Mouse (Mus musculus) cortical plate, adult 2 months (tissue): ENCODE results near the gene Siah3.
A peak's percentile ranks its signal among the peaks of the same experiment; 100 is the strongest.

ENCODE experiments used
- CTCF ChIP-seq: fragments of 200-500 bp; IDR thresholded peaks from 2 replicates; pipeline ENCODE4 v1.5.1; 2011; ENCODE audit warnings: mild to moderate bottlenecking, control low read depth, low read length; ENCODE audit not compliant: insufficient read depth; ENCODE audit errors: extremely low read depth
- POLR2A ChIP-seq: fragments of 200-500 bp; IDR thresholded peaks from 2 replicates; pipeline ENCODE4 v1.6.1; 2011; ENCODE audit warnings: mild to moderate bottlenecking, low read length, control low read depth; ENCODE audit not compliant: insufficient read depth; ENCODE audit errors: extremely low read depth

DNA sequence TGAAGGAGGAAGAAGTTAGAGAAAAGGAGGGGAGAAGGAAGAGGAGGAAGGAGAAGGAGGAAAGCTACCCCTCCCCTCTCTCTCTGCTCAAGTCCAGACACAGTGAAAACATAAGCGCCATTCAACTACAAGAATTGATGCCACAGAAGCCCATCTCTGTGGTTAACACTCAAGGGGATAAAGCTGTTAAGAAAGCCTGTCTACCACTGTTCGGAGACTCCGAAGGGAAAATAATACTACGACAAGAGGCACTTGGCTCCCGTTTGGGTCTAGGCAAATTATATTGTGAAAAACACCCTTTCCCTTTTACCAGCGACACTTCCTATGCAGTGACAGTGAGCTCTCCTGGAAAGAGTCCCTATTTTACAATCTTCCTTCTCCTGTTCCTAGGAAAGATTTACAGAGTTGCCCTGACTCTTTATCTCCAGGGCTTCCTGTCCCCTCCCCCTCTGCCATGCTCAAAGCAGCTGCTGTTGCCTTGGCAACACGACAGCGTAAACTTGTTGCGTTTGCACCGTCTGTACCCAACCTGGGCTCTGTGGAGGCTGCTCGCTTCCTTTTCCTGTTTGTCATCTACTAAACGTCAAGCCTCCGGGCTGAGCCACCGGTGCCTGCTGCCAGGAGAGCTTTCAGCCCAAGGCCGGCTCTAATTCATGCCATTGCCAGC is 10.4 kb upstream of the Siah3 start:
- TF ChIP-seq POLR2A (0 out of 2 replicates have a peak, but pooled peaks have one; percentile 32), CTCF (no peak)
